Mouse (Mus musculus) lung, adult 2 months (tissue): ENCODE measurements around the gene Ccl3. TPM values are rescaled to one million over a fixed set of nuclear protein-coding genes. Genes with fewer than 3 reads are reported as not detected.

Experiments
- DNase-seq: peaks from one replicate; pipeline ENCODE4 v3.0.0; 2022
- H3K4me1 ChIP-seq: fragments of 200-500 bp; 2 replicates; pipeline ENCODE4 v1.6.1; 2011; ENCODE audit warnings: low read length; ENCODE audit not compliant: control insufficient read depth, insufficient read depth
- H3K4me3 ChIP-seq: fragments of 200-500 bp; replicated peaks from 2 replicates; pipeline ENCODE3; 2011; ENCODE audit warnings: low read depth, mild to moderate bottlenecking, control low read depth, low read length; ENCODE audit errors: extremely low read depth
- CTCF ChIP-seq: fragments of 200-500 bp; IDR thresholded peaks from 2 replicates; pipeline ENCODE4 v1.5.1; 2011; ENCODE audit warnings: mild to moderate bottlenecking, low read length, control low read depth; ENCODE audit not compliant: insufficient read depth
- POLR2A ChIP-seq: fragments of 200-500 bp; IDR thresholded peaks from 2 replicates; pipeline ENCODE4 v1.6.1; 2011; ENCODE audit warnings: low read depth, mild to moderate bottlenecking, control low read depth, low read length, borderline replicate concordance; ENCODE audit errors: extremely low read depth
- WGBS: fragments of 180-500 bp; shearing (Covaris S2); methylation state at CpG from one replicate; pipeline ENCODE4 v1.1.7; 2018; 5-methylcytosine and 5-hydroxymethylcytosine counted together
- polyA plus RNA-seq: library from polyadenylated mRNA; depleted of rRNA; stranded (reverse); fragments of >200 nt; gene quantifications from 2 replicates; pipeline ENCODE4 v1.2.3, GENCODE M21; 2012; rRNA removed

The Ccl3 gene
- polyA plus RNA-seq = 4.3 and 5.7 TPM in 2 replicates

DNA sequence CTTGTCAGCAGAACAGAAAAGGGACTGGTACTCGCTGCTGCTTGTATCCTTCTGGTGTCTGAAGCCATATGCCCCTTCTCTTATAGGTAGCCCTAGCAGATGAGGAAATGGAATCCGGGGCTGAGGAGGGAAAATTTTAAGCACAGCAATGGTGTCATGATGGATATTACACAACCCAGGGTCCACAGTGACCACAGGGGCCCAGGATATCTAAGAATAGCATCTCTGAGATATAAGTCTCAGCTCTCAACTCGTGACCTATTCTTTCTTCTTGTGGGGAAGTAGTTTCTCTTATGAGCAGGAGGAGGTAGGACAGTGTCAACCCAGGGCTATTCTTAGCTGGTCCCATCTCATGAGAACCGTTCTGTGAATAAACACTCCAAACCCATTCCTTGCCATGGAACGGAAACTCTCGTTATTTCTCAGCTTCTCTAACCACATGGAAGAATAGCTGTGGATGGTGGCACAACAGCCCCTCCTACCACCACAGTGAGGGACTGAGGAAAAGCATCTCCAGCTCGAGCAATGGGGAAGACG lies at the start of gene Ccl3:
Ccl3 (minus strand) TSS at position 51 of the 537 bp plus-strand sequence.
- no peak for DNase-seq
- 56% methylated on average over 8 of the region's 8 CpGs for WGBS
- Histone ChIP-seq H3K4me3 (no peak within 1 kb of the TSS), H3K4me1 (no peaks in the 10 kb centered on the region)
- TF ChIP-seq POLR2A (no peak), CTCF (no peak)

DNA sequence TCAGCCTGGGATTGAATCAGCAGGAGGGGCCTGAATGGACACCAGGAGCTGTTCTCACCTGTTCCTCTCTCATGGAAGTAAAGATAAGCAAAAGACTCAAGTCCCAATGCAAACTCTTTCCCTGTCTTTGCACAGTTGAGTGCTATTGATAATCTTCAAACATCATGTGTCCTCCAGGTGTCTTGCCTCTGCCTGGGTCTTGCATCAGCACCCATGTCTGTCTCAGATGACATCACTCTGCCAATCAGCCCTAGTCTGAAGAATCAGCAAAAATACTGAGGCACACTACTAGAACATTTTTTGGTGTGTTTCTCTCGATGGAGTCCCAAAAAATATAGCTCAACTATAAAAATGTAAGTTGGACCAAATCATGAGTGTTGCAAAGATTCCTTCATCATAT lies 42.9 kb upstream of the Ccl3 start:
- H3K4me3 ChIP-seq = no peak overlapping the region

DNA sequence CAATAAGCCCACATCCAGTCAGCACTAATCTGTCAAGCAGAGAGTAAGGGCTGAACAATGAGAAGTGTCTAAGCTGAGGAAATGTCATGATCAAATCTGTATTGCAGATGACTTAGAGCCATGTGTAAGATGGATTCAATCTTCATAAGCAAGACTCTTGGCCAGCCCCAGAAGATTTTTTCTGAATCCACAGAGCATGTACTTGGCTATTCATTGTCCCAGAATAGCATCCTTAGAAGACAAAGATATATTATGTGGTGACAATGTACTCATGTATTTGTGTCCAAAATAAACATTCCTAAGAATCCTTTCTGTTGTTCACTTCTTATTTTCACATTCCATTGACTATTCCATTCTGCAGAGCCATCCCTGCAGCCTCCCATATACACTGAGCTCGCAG lies 40.8 kb upstream of the Ccl3 start:
- H3K4me1 ChIP-seq = no peaks in the 10 kb centered on the region
- 81% methylated on average over 1 of the region's 1 CpGs for WGBS
- no peak for DNase-seq
- no peak overlapping the region for H3K4me3 ChIP-seq
- no peak for TF ChIP-seq POLR2A
- no peak for TF ChIP-seq CTCF

More for the DNA sequence above, 42.9 kb upstream of the Ccl3 start:
- DNase-seq = no peak
- 56% methylated on average over 1 of the region's 1 CpGs for WGBS
- no peak for TF ChIP-seq CTCF
- TF ChIP-seq POLR2A = no peak
- H3K4me1 ChIP-seq = no peaks in the 10 kb centered on the region

DNA sequence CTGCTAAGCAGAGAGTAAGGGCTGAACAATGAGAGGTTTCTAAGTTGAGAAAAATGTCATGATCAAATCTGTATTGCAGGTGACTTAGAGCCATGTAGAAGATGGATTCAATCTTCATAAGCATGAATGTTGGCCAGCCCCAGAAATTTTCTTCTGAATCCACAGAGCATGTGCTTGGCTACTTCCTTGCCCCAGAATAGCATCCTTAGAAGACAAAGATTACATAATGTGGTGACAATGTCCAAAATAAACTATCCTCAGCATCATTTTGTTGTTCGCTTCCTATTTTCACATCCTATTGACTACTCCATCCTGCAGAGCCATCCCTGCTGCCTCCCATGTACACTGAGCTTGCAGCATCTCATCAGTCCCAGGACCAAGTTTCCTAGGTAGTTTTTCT lies 26.5 kb upstream of the Ccl3 start:
- WGBS = 82% methylated on average over 1 of the region's 1 CpGs
- Histone ChIP-seq H3K4me3 (no peak overlapping the region), H3K4me1 (no peaks in the 10 kb centered on the region)
- DNase-seq = no peak
- no peak for TF ChIP-seq CTCF
- no peak for TF ChIP-seq POLR2A

DNA sequence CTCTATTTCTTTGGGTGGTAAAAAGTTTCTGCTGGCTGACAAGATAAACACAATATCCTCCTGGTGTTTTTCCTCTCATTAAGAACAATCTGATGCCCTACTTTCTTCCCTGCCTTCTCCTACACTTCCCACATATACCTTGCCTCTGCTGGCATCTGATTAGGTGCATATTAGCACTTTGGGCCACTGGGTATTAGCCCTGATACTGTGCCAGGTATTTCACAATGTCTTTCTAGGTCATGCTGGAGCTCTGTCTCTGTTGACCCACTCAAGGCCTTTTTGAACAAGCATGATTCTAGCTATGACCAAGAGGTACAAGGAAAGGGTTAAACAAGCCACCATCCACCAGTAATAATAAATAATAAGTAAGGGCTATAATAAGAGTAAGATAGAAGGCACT lies 22.6 kb upstream of the Ccl3 start:
- H3K4me1 ChIP-seq = no peaks in the 10 kb centered on the region

DNA sequence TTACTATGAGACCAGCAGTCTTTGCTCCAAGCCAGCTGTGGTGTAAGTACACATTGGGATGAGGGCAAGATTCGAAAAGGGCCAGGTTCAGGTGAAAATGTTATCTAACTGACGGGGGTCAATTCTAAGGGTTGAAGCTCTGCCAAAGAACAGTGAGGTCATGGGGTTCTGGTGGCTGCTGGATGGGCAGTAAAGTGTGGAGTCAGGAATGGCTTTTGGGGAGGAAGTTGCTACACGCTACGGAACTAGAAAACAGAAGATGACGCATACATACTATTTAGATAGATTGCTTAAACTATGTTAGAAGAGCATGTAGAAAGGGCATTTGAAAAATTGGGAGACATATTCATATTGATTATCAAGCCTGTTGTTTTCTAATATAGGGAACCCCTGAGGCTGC lies 14.4 kb upstream of the Ccl3 start:
- Histone ChIP-seq H3K4me3 (no peak overlapping the region), H3K4me1 (no peaks in the 10 kb centered on the region)
- no peak for TF ChIP-seq CTCF
- no peak for TF ChIP-seq POLR2A
- 41% methylated on average over 5 of the region's 5 CpGs for WGBS
- no peak for DNase-seq

More for the DNA sequence above, 22.6 kb upstream of the Ccl3 start:
- TF ChIP-seq CTCF = no peak
- no peak for TF ChIP-seq POLR2A
- H3K4me3 ChIP-seq = no peak overlapping the region
- no peak for DNase-seq

DNA sequence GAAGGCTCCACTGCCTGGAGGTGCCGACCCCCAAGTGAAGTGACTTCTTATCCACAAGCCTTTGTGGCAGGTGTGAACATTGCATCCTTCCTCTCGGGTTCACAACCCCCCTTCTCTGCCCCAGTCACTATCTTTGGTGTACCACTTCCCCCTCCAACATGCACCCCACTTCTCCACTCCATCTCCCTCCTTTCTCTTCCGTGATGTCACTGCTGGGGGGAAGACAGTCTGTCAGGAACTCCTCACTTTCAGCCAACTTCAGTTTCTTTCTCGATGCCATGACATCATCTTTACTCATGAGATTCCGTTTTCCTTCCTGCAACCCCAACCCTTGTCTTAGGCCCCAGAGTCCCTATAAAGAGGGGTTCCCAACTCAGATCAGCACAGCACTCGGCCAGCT lies 13.0 kb upstream of the Ccl3 start, which contains the start of gene Ccl4:
Ccl4 (plus strand) TSS at position 381 of the 400 bp plus-strand sequence.
- 51% methylated on average over 6 of the region's 6 CpGs for WGBS
- no peak for TF ChIP-seq CTCF
- TF ChIP-seq POLR2A = no peak
- no peak for DNase-seq
- H3K4me1 ChIP-seq = no peaks in the 10 kb centered on the region
- H3K4me3 ChIP-seq = no peak within 1 kb of the TSS

DNA sequence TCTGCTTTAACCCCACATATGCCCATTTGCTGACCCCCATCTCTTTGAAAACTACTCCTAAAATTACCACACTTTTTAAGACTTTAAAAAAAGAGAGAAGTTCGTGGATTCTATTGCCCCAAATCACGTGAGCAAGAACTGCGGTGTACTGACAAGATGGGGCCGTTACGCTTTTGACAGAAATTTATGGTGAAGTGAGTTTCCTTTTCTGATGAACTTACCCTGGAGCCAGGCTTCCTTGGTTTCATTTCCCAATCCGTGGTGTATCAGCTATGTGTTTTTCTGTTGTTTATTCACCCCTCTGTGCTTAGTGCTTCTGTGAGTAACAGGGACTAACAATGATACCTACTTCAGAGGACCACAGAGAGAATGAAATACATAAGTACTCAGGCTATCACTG lies 9.6 kb upstream of the Ccl3 start:
- WGBS = 64% methylated on average over 6 of the region's 6 CpGs
- H3K4me3 ChIP-seq = no peak overlapping the region
- no peak for TF ChIP-seq POLR2A
- no peaks in the 10 kb centered on the region for H3K4me1 ChIP-seq
- DNase-seq = no peak

DNA sequence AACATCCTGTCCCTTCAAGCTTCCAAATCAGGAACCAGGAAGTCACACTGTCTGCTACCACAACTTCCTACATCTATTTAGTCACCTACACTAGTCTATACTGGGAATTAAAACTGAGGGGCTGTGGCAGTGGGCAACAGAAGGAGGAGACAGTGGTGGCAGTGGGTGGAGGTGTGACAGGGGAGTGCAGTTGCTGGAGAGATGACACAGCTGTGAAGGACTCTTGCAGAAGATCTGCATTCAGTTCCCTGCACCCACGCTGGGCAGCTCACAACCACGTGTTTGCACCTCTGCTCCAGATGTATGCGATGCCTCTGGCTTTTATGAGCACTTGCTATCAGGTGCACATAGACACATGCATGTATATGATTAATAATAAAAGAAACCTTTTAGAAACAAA lies 8.4 kb upstream of the Ccl3 start:
- no peak for TF ChIP-seq CTCF
- no peak for TF ChIP-seq POLR2A
- Histone ChIP-seq H3K4me1 (no peaks in the 10 kb centered on the region), H3K4me3 (no peak overlapping the region)
- 61% methylated on average over 3 of the region's 3 CpGs for WGBS
- DNase-seq = no peak

DNA sequence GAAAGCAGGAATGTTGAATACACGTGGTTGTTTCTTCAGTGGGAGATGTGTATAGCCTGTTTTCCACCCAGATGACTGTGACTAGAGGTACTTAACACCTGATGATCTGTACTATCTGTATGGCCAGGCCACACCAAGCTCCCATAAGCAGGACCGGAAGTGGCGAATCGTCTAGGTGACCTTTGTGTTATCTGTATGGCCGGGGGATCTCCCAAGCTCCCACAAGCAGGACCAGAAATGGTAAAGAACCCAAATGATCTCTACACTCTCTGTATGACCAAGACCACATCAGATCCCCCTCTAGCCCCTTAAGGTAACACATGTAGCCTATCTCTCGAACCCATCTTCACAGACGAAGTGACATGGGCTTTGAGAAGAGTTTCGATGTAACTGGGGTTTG lies 5.5 kb upstream of the Ccl3 start:
- Histone ChIP-seq H3K4me1 (no peaks in the 10 kb centered on the region), H3K4me3 (no peak overlapping the region)
- no peak for TF ChIP-seq POLR2A
- TF ChIP-seq CTCF = no peak
- no peak for DNase-seq
- 80% methylated on average over 8 of the region's 8 CpGs for WGBS
